Mouse (Mus musculus): ENCODE data around the gene Zfhx3.

The Zfhx3 gene

DNA sequence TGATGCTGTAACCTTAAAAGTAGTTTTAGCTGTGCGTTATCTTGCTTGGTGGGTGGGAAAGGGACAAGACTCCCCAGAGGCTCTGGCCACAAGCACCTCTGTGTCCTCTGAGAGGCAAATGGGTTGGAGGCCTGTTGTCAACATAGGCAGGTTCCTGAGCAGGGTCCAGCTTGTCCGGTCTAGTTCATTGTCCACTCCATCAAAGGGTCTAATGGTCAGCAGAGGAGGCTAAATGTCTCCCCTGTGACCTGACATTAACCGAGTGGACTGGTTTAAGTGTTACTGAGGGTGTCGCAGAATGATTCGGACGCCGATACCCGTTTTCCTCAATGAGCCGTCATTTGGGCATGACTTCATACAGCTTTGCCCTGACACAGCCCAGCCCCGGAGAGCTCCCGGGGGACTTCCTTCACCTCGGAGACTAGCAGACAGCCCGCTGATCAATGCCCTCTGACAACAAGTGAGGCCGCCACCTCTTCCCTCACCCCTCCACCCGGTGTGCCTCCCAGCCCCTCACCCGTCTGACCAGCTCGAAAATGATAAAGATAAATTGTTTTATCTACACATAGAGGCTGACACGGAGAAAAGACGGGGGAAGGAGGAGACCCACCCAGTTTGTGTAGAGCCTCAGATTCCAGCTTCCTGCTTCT, 298.7 kb downstream of the Zfhx3 start:
- no peak for DNase-seq (ENCODE audit: inconsistent ontology term)

DNA sequence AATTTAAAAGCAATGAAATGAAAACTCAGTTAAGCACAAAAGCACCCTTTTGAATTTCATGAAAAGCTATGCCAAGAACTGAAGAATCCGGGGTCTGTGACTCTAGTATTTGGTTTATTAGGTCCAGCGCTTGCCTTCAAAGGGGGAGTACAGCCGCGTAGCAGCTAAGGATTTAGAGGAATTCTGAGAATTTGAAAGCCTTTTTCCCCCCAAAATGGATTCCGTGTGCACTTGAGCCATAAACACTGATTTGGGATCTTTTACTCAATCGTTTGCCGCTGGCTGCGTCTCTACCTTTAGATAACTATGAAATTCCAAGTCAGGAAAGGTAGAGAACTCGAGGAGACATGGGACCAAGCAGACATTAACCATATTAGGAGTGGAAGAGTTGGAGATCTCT, 300.8 kb downstream of the Zfhx3 start:
- DNase-seq (ENCODE audit: inconsistent ontology term): no peak

- DNase-seq (ENCODE audit: inconsistent ontology term): no peak
These were observed 302.4 kb downstream of the Zfhx3 start for GRCm38 (mm10) chr8:108244636-108245494.

DNA sequence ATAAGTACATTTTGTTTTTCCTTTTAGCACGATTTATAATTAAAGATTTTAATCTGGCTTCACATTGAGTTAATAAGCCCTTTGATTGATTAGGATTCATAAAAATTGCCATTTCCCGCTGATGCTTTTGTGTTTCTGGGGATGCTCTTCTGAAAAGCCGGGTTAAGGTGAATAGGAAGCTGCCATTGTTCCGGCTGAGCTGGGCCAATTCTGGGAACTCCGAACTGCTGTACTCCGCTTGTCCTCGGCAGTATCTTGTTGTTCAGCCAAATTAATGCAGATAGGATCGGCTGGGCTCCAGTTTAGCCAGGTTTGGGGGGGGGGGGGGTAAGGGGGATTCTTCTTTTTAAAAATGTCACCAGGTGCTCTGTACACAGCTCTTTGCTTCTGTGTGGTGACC, 303.1 kb downstream of the Zfhx3 start:
- no peak for DNase-seq (ENCODE audit: inconsistent ontology term)

DNA sequence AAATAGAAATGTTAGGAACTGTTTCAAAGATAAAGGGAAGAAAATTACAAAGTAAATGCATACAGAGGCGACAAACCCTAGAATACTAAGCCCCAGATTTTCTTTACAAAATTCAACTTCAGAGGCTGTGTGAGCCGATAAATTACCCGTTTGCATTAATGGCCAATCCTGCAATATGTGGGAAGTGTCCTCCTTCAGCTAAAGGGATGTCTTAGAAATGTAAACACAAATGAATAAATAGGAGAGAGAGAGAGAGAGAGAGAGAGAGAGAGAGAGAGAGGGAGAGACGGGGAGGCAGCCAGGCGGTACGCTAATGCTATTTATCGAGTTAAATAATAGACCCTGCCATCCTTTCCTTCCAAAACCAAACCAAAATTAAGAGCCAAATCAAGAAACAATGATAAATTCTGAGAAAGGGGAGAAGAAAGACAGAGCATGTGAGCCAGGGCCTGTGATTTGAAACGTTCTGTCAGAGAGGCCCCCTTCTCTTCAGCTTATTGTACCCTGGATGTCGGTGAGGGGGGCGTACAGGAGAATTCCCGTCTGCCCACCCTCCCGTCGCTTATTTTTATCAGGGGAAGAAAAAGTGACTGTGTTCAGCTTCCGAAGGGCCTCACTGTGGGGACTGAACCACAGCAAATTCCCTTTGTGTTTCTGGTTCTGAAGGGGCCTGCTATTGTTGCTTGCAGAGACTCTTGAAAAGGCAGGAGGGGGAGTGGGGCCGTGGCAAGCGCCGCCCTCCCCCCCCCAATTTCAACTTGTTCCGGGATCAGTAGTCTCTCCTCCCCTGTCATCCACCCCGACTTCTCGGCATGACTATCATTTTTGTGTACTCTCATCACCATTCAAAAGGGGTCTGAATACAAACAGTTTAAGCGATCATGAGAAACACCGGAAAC, 303.8 kb downstream of the Zfhx3 start:
- DNase-seq (ENCODE audit: inconsistent ontology term): no peak

GRCm38 (mm10) chr8:108246934-108247417, 304.5 kb downstream of the Zfhx3 start:
- no peak for DNase-seq (ENCODE audit: inconsistent ontology term)

DNA sequence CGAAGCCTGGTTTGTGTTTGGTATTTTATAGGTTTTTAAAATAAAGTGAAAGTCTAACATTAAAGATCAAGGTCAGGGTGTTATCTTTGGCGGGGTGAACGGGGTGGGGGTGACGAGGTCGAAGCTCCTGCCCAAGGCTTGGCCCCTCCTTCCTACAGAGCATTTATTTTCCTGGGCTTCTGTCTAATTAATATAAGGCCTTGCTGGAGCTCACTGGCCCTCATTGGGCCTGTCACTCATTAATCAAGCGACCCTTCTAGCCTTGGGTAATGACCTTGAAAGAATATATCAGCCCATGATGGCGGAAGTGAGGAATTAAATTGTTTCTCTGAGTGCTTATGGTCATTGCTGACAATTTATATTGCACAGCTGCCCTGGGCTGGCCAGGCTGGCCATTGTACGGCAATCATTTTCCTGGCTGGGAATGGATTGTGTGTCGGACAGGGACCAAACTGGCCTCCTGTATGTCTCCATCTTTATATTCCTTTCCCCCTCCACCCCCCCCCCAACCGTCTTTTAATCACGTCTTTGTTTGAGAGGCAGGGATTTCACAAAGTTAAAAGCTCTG, 322.2 kb downstream of the Zfhx3 start:
- no peak for DNase-seq (ENCODE audit: inconsistent ontology term)

GRCm38 (mm10) chr8:108277960-108278359, 335.5 kb downstream of the Zfhx3 start:
- no peak for DNase-seq (ENCODE audit: inconsistent ontology term)

- no peak for DNase-seq (ENCODE audit: inconsistent ontology term)
These were observed 339.5 kb downstream of the Zfhx3 start for GRCm38 (mm10) chr8:108281981-108282380.

DNA sequence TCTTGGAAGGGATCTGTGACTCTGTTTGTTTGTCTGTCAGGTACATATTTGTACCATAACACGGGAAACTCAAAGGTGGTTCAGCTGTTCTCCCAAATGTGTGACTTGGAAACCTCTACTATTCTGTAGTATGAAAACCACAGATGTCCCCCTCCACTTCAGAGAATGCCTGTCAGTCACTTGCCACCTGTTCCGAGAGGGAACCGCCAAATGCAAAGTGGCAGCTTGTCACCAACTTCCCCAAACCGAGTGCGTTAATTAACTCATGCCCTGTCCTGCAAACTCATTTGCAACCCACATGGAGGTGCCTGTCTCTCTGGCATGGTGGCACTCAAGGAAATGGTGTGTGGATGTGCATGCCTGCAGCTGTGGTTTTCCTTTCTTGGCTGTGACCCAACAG, 343.7 kb downstream of the Zfhx3 start:
- no peak for DNase-seq (ENCODE audit: inconsistent ontology term)

DNA sequence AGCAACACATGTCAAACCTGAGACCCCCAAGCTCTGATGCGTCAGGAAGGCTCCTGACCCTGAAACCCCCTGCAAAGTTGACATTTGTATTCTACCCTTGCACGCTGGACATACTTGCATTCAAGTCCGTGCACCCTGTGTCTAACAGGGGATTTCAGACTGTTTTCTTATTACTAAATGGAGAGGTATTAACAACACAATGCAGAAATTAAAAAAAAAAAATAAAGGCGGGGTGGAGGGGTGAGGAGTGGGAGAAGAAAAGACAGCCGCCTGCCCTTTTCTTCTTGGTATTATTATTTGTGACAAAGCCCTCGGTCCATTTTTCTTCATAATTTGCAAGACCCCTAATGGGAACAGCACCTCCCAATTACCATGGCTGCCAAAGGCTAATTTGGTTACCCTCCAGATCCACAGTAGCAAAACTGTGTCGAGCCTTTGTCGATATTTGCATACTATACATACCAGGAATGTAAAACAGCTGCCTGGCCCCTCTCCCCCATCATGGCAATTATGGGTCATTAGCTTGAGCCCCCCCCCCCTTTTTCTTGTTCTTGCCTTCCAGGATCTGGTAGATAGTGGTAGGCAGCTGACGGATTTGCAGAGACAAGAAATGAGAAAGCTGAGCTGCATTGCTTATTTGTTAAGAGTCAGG, 358.6 kb downstream of the Zfhx3 start:
- no peak for DNase-seq (ENCODE audit: inconsistent ontology term)

- DNase-seq (ENCODE audit: inconsistent ontology term): no peak
These were observed 359.2 kb downstream of the Zfhx3 start for GRCm38 (mm10) chr8:108301654-108302053.

GRCm38 (mm10) chr8:108305368-108305767, 362.9 kb downstream of the Zfhx3 start:
- DNase-seq (ENCODE audit: inconsistent ontology term): no peak

DNA sequence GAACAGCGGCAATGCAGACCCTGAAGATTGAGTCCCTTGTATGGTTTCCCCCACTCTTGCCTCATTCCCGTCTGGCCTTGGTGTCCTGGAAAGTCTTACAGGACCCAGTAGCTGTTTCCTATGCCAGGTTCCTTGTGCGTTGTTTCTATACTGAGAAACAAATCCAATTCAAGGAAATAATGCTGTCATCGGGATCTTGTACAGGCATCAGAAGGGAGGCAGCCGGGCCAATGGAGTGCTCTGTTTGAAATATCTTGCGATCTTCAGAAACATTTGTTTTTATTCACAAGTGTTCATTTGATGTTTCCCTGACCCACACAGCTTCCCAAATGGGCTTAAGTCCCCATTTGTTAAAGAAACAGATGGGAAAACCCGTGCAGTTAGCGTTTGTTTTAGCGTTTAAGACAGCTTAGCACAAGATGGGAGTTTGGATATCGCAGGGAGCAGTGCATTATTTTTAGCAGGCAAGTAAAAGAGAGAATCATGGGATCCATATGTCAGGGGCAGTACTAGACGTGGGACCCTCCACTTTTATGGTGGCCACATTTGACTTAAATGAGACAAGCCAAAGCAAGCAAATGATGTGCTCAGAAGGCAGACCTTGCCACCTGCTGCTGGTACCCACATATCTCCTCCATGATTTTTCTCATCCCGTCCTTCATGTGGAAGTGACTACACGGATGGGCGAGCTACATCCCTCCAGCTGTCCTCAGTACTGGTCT, 367.2 kb downstream of the Zfhx3 start:
- no peak for DNase-seq (ENCODE audit: inconsistent ontology term)

DNA sequence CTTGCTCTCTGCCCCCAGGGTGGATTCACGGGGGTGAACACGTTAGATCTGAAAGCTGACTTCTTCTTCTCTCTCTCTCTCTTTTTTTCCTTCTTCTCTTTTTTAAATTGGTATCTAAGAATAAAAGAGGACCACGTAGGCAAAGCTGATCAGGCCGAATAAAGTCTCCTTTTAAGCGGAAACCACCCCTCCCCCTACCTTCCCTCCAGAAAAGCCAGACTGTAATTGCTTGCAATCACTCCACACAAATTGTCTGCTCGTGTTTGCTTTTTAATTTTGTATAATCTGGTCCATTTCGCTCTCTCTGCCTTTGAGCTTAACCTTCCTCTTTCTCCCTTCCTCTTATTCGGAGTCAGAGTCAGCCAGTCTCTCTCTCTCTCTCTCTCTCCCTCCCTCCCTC, 372.6 kb downstream of the Zfhx3 start:
- DNase-seq (ENCODE audit: inconsistent ontology term): no peak

- DNase-seq (ENCODE audit: inconsistent ontology term): no peak
These were observed 375.2 kb downstream of the Zfhx3 start for GRCm38 (mm10) chr8:108317532-108318093.

- DNase-seq (ENCODE audit: inconsistent ontology term): peak; percentile 89
These were observed 385.3 kb downstream of the Zfhx3 start for GRCm38 (mm10) chr8:108327711-108328110.

DNA sequence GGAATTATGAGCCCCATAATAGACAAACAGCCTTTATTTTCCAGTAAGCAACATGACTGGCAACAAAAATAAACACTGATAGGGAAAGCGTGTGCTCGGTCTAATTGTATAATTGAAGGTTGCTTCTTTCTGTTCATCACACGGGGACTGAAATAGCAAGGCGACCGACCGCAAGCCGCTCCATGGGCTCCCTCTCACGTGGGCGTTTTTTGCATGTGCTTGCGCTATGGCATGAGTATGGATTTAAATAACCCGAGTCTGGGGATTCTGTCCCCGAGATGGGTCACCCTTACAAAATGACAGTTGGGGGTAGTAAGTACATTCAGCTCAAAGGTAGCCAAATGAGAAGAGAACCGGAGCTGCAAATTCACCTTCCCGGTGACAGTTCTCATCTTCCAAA, 405.9 kb downstream of the Zfhx3 start:
- no peak for DNase-seq (ENCODE audit: inconsistent ontology term)

DNA sequence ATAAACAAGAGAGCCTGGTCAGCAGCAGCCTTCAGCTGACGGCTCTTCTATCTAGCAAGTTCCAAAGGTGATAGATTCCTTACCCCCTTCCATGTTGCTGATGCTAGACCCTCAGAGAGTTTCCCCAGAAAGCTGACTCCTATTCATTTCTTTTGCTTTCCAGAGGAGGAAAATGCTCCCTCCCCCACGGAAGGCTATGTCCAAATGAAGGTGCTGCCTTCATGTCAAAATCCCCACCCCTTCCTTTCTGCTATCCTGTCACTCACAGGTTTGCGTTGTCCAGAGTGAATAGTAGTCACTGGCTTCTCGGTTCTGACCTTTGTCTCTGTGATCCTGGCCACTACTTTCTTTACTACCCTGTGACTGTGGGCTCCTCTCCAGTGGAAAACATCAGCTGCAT, 406.3 kb downstream of the Zfhx3 start:
- DNase-seq (ENCODE audit: inconsistent ontology term): no peak

DNA sequence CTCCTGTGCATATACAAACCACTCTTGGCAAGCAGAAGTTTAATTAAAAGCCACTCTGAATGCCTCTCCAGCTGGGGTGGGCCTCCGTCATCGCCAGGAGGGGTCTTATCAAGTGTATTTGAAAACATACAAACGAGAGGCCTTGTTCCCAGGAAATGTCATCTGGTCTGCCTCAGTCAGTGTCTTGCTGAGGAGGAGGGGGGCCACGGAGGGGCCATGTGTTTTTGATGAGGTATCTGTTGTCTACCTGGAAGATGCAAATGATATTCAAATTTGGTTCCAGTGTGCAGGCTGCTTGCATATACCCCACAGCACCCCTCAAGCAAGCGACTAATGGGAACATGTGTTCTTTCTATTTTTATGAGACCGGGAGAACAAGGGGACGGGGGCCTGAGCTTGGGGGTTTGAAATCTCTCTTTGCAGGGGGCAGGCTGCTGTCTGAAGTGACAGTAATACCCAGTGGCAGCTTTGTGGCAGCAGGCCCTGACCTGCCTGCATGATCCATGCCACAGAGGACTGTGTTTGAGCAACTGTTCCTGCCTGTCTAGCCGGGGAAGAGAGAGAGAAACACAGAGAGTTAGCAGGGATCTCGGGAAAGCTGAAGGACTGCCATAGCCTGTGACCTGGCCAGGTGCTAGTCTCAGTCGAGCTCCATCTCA, 412.8 kb downstream of the Zfhx3 start:
- no peak for DNase-seq (ENCODE audit: inconsistent ontology term)
